8 mouse cellular contexts compared by ENCODE assay signal in genomic region chr8:57512141-57513056, GRCm38 (mm10). TPM values are rescaled to one million over a fixed set of nuclear protein-coding genes. Genes with fewer than 3 reads are reported as not detected.
DNase-seq lines count a peak whose midpoint lies in the region; ATAC-seq lines count a peak whose summit lies in the region.

No protein-coding gene starts in this region.

- peak overlapping the region; percentile 92 for H3K4me3 ChIP-seq in limb, embryonic 11.5 days (ENCODE audit: low read depth, low read length)

- DNase-seq in cerebellum, adult 8-10 months, result no peak
- peak; percentile 26 to 61 for DNase-seq in cerebellum, postnatal 25 days
- DNase-seq in heart, postnatal 10 days, result peak; percentile 42 to 45
- peak; percentile 81 for DNase-seq in limb, embryonic 11.5 days (ENCODE audit: low spot score)
- peak; percentile 49 for DNase-seq in naive thymus-derived CD4-positive, alpha-beta T cell, adult 2 months (ENCODE audit: low read depth)
- no peak for DNase-seq in urinary bladder, postnatal 4 days (ENCODE audit: low spot score in 2 of 2)

- WGBS in limb, embryonic 11.5 days, result under 1% methylated on average over 60 of the region's 96 CpGs

- peak; percentile 17 for ATAC-seq in cerebellum, adult (ENCODE audit: insufficient number of reproducible peaks, low FRiP score, low TSS enrichment)
- peak; percentile 9 for ATAC-seq in CD4-positive, CD25-positive, alpha-beta regulatory T cell, adult 4 months
- ATAC-seq in limb, embryonic 11.5 days (ENCODE audit: insufficient number of reproducible peaks, low FRiP score, low TSS enrichment, low read depth), result peak; percentile 22; the same call in 1 of the 2 replicates

- peak overlapping the region; percentile 67 for H3K4me2 ChIP-seq in limb, embryonic 11.5 days (ENCODE audit: low read depth, severe bottlenecking)

- peak overlapping the region; percentile 100 for H3K27ac ChIP-seq in limb, embryonic 11.5 days (replicated peaks; ENCODE audit: low read depth, low read length)

- intact Hi-C loops in heart, postnatal 10 days (cut with DNase I), result loop anchor here (2.0 to 5.0 kb wide), 2 partner anchors 18 to 80 kb away; no protein-coding TSS in a partner anchor

- H3K9me3 ChIP-seq in limb, embryonic 11.5 days (ENCODE audit: control insufficient read depth, low read length), result no peaks in the 10 kb centered on the region

- no peaks in the 10 kb centered on the region for H3K27me3 ChIP-seq in limb, embryonic 11.5 days (ENCODE audit: control insufficient read depth, insufficient read depth, low read length)

- H3K36me3 ChIP-seq in limb, embryonic 11.5 days (ENCODE audit: control insufficient read depth, insufficient read depth, low read length), result peaks cover 2% of the 10 kb centered on the region; the same call in 1 of the 2 replicates

- H3K4me1 ChIP-seq in limb, embryonic 11.5 days (ENCODE audit: control insufficient read depth, insufficient read depth, low read length), result peaks cover 2% of the 10 kb centered on the region; the same call in 1 of the 2 replicates

- peak overlapping the region; percentile 100 for H3K9ac ChIP-seq in limb, embryonic 11.5 days (ENCODE audit: low read length)

RNA-seq across cellular contexts. Expression of gene Hmgb2, which starts 0.7 kb away (rescaled TPM):
- polyA plus RNA-seq in CD4-positive, CD25-positive, alpha-beta regulatory T cell, adult 4 months (2017; shearing (Covaris generic)), result 100 to 1,000 TPM; 214 to 242 TPM
- 10 to 100 TPM; 66.0 to 67.2 TPM for total RNA-seq in heart, postnatal 10 days (2021)
- polyA plus RNA-seq in limb, embryonic 11.5 days (2014; fragmentation: Nextera tagmentation; extraction: Ambion mirVana), result 597 and 671 TPM in 2 replicates

RNA-seq across cellular contexts. Expression of gene Sap30, which starts 24.7 kb away (rescaled TPM):
- under 1 TPM in 1 of 2 experiments, not detected in 1; 0.36 TPM for polyA plus RNA-seq in CD4-positive, CD25-positive, alpha-beta regulatory T cell, adult 4 months (2017; shearing (Covaris generic))
- total RNA-seq in heart, postnatal 10 days (2021), result 10 to 100 TPM; 17.8 to 21.1 TPM
- 93.7 and 97.7 TPM in 2 replicates for polyA plus RNA-seq in limb, embryonic 11.5 days (2014; fragmentation: Nextera tagmentation; extraction: Ambion mirVana)

RNA-seq across cellular contexts. Expression of gene Scrg1, which starts 56.7 kb away (rescaled TPM):
- not detected for polyA plus RNA-seq in CD4-positive, CD25-positive, alpha-beta regulatory T cell, adult 4 months (2017; shearing (Covaris generic))
- total RNA-seq in heart, postnatal 10 days (2021), result not detected
- polyA plus RNA-seq in limb, embryonic 11.5 days (2014; fragmentation: Nextera tagmentation; extraction: Ambion mirVana), result 1.1 and 1.4 TPM in 2 replicates

Comparison
In these comparisons a context has a peak if more than half of its experiments do, and no peak if none do; other contexts are left out.
1. DNase-seq: peak in cerebellum, postnatal 25 days (2 of 2), heart, postnatal 10 days (2 of 2), limb, embryonic 11.5 days (single experiment) and naive thymus-derived CD4-positive, alpha-beta T cell, adult 2 months (single experiment); none in cerebellum, adult 8-10 months (single experiment) and urinary bladder, postnatal 4 days (0 of 2).
2. RNA of gene Sap30, which starts 24.7 kb away (polyA plus RNA-seq): 93.7 to 97.7 TPM in limb, embryonic 11.5 days; 0.36 TPM in CD4-positive, CD25-positive, alpha-beta regulatory T cell, adult 4 months; every median in the first group is over 10 times any median in the second.
3. Peak in every context shown above with its lines, with median percentiles within 50 percentile points of each other: ATAC-seq.